Mouse (Mus musculus) CH12.LX (cell line): ENCODE results near the gene Gm11238. TPM values are rescaled to one million over a fixed set of nuclear protein-coding genes. Genes with fewer than 3 reads are reported as not detected.
"Not testable (repeated sequence)": the region's sequence is repeated elsewhere in the genome, so short reads cannot be mapped to it uniquely, and the experiment has no call there.

ENCODE experiments used
- DNase-seq: peaks from one replicate; pipeline ENCODE4 v3.0.0-alpha.2; 2013; ENCODE audit errors: extremely low read depth
- H3K27ac ChIP-seq: 2 replicates; pipeline ENCODE4 v1.5.1; 2012; ENCODE audit warnings: low read depth, mild to moderate bottlenecking, control low read depth, moderate library complexity; ENCODE audit not compliant: insufficient read depth
- H3K27me3 ChIP-seq: replicated peaks from 2 replicates; pipeline ENCODE3; 2012; ENCODE audit warnings: inconsistent platforms
- H3K36me3 ChIP-seq, 2 experiments: replicated peaks in 1 of 2; 2 replicates each; pipeline versions ENCODE3 to v1.6.1; 2012; ENCODE audit warnings: inconsistent platforms in 1 of 2, low read length in 1 of 2, mild to moderate bottlenecking in 1 of 2, mixed read lengths in 1 of 2, moderate library complexity in 1 of 2; ENCODE audit not compliant: control insufficient read depth in 1 of 2, insufficient read depth in 1 of 2
- H3K4me1 ChIP-seq, 2 experiments: 2 replicates each; pipeline ENCODE4 v1.6.1; 2012; ENCODE audit warnings: inconsistent platforms in 1 of 2, moderate library complexity in 1 of 2; ENCODE audit not compliant: insufficient read depth in 2 of 2, control insufficient read depth in 1 of 2
- H3K4me2 ChIP-seq: 2 replicates; pipeline ENCODE4 v1.6.1; 2012; ENCODE audit warnings: low read depth, mild to moderate bottlenecking, control low read depth; ENCODE audit not compliant: poor library complexity, insufficient read depth, severe bottlenecking
- H3K4me3 ChIP-seq, 3 experiments: fragments of 150-350 bp in 1 of 3; sonication (generic) in 1 of 3; replicated peaks in 1 of 3; 2 replicates each; pipeline versions ENCODE3 to v1.5.1; 2011 to 2012; ENCODE audit warnings: low read depth in 2 of 3, low read length in 2 of 3, mild to moderate bottlenecking in 2 of 3, moderate library complexity in 2 of 3, control low read depth in 1 of 3, improper control_type of control experiment in 1 of 3, inconsistent platforms in 1 of 3, mixed read lengths in 1 of 3; ENCODE audit not compliant: poor library complexity in 1 of 3
- H3K79me2 ChIP-seq: replicated peaks from 2 replicates; pipeline ENCODE4 v1.6.1; 2012; ENCODE audit warnings: mild to moderate bottlenecking, moderate library complexity; ENCODE audit not compliant: control insufficient read depth, poor library complexity, insufficient read depth, severe bottlenecking; ENCODE audit errors: extremely low read depth
- H3K9ac ChIP-seq: 2 replicates; pipeline ENCODE4 v1.6.1; 2012; ENCODE audit warnings: low read depth, mild to moderate bottlenecking, control low read depth, moderate library complexity; ENCODE audit not compliant: insufficient read depth
- H3K9me3 ChIP-seq: replicated peaks from 2 replicates; pipeline ENCODE3; 2012; ENCODE audit warnings: low read length, inconsistent platforms, mixed read lengths
- CHD1 ChIP-seq: IDR thresholded peaks from 2 replicates; pipeline ENCODE4 v1.6.1; 2012; ENCODE audit warnings: low read depth, low read length, improper control_type of control experiment, inconsistent platforms
- CHD2 ChIP-seq: IDR thresholded peaks from 2 replicates; pipeline ENCODE4 v1.6.1; 2011; ENCODE audit warnings: low read length, improper control_type of control experiment
- CTCF ChIP-seq, 2 experiments: IDR thresholded peaks in 1 of 2; conservative IDR thresholded peaks in 1 of 2; 2 replicates each; pipeline ENCODE4 v1.5.1; 2011 to 2012; ENCODE audit warnings: low read depth in 2 of 2, low read length in 2 of 2, improper control_type of control experiment in 1 of 2, inconsistent platforms in 1 of 2, mild to moderate bottlenecking in 1 of 2, moderate library complexity in 1 of 2
- E2F4 ChIP-seq: IDR thresholded peaks from 2 replicates; pipeline ENCODE4 v1.6.1; 2011; ENCODE audit warnings: low read depth, low read length, improper control_type of control experiment; ENCODE audit not compliant: insufficient replicate concordance
- ETS1 ChIP-seq: conservative IDR thresholded peaks from 2 replicates; pipeline ENCODE4 v1.6.1; 2012; ENCODE audit warnings: low read depth, mild to moderate bottlenecking, inconsistent platforms, low read length, improper control_type of control experiment, moderate library complexity
- IRF4 ChIP-seq: IDR thresholded peaks from 2 replicates; pipeline ENCODE4 v1.6.1; 2014; ENCODE audit warnings: low read depth, mild to moderate bottlenecking, inconsistent platforms, low read length, improper control_type of control experiment
- JUND ChIP-seq: conservative IDR thresholded peaks from 2 replicates; pipeline ENCODE4 v1.6.1; 2011; ENCODE audit warnings: low read depth, low read length, improper control_type of control experiment
- KAT2A ChIP-seq: IDR thresholded peaks from 2 replicates; pipeline ENCODE4 v1.6.1; 2012; ENCODE audit warnings: low read length, improper control_type of control experiment, inconsistent platforms; ENCODE audit not compliant: insufficient replicate concordance
- MAFK ChIP-seq: IDR thresholded peaks from 2 replicates; pipeline ENCODE4 v1.6.1; 2011; ENCODE audit warnings: low read length, improper control_type of control experiment; ENCODE audit not compliant: insufficient replicate concordance
- MYC ChIP-seq: IDR thresholded peaks from 2 replicates; pipeline ENCODE4 v1.6.1; 2011; ENCODE audit warnings: low read depth, mild to moderate bottlenecking, improper control_type of control experiment, low read length
- NELFE ChIP-seq: IDR thresholded peaks from 2 replicates; pipeline ENCODE4 v1.6.1; 2011; ENCODE audit warnings: low read depth, low read length, improper control_type of control experiment
- PAX5 ChIP-seq: IDR thresholded peaks from 2 replicates; pipeline ENCODE4 v1.6.1; 2012; ENCODE audit warnings: low read length, inconsistent platforms, mixed read lengths
- RAD21 ChIP-seq: IDR thresholded peaks from 2 replicates; pipeline ENCODE4 v1.6.1; 2011; ENCODE audit warnings: low read depth, mild to moderate bottlenecking, low read length, improper control_type of control experiment, moderate library complexity
- RCOR1 ChIP-seq: conservative IDR thresholded peaks from 2 replicates; pipeline ENCODE4 v1.6.1; 2012; ENCODE audit warnings: low read depth, mild to moderate bottlenecking, inconsistent platforms, low read length, improper control_type of control experiment
- SMC3 ChIP-seq: IDR thresholded peaks from 2 replicates; pipeline ENCODE4 v1.6.1; 2011; ENCODE audit warnings: low read depth, low read length, improper control_type of control experiment
- TBP ChIP-seq: conservative IDR thresholded peaks from 2 replicates; pipeline ENCODE4 v1.6.1; 2011; ENCODE audit warnings: low read depth, low read length, improper control_type of control experiment
- TCF12 ChIP-seq: IDR thresholded peaks from 2 replicates; pipeline ENCODE4 v1.6.1; 2014; ENCODE audit warnings: low read depth, mild to moderate bottlenecking, inconsistent platforms, low read length, improper control_type of control experiment
- UBTF ChIP-seq: IDR thresholded peaks from 2 replicates; pipeline ENCODE4 v1.6.1; 2012; ENCODE audit warnings: low read depth, mild to moderate bottlenecking, inconsistent platforms, low read length, improper control_type of control experiment, moderate library complexity
- USF2 ChIP-seq: conservative IDR thresholded peaks from 2 replicates; pipeline ENCODE4 v1.6.1; 2011; ENCODE audit warnings: low read depth, low read length, improper control_type of control experiment
- ZKSCAN1 ChIP-seq: IDR thresholded peaks from 2 replicates; pipeline ENCODE4 v1.6.1; 2012; ENCODE audit warnings: low read depth, inconsistent platforms, low read length, improper control_type of control experiment, borderline replicate concordance
- dilution Hi-C: fragments of 300-500 bp; cut with MboI; formaldehyde crosslinking; loops from 2 replicates; pipeline ENCODE4 v1.14.3; 2020; ENCODE audit warnings: low sequenced_read_pairs; ENCODE audit not compliant: extremely low pct_unique_long_range_greater_than_20kb, extremely low pct_ligation_motif_present
- in situ Hi-C: fragments of 300-500 bp; cut with MboI; formaldehyde crosslinking; loops from 3 replicates; pipeline ENCODE4 v1.14.3; 2019; ENCODE audit warnings: low sequenced_read_pairs, low pct_ligation_motif_present, low pct_unique_long_range_greater_than_20kb, mixed read lengths
- polyA plus RNA-seq: library from polyadenylated mRNA; unstranded; fragments of >175 nt; gene quantifications from 2 replicates; pipeline ENCODE4 v1.2.1, GENCODE M21; 2012; ENCODE audit warnings: low read depth; ENCODE audit not compliant: insufficient read length
- total RNA-seq, 2 experiments: library from RNA; depleted of rRNA; stranded (reverse); fragments of 300-350 nt in 1 of 2; fragments of >200 nt in 1 of 2; gene quantifications; 2 replicates each; pipeline ENCODE4 v1.2.3; 2012 to 2014

Gm11238 gene
- total RNA-seq (2012; rRNA removed) (not detected in 2 replicates), total RNA-seq (2014; rRNA removed) (not detected in 2 replicates), polyA plus RNA-seq (not detected in 2 replicates)

DNA sequence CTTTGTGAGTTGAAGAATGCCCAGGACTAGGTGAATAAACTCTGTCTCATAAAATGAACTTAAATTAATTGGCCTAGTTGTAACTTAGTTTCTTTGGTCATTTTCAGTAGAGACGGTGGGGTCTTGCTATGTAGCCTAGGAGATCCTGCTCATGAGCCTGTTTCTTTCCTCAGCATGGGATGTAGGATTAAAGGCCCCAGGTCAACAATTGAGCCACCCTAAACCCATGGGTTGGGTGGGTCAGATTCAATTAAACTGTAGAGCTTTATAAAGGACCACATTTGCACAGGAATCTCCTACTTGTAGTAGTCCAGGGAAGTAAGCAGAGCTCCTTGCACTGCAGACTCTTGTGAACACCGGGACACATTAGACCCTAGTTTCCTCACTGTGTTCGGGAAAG lies at the start of gene Gm11238:
Gm11238 (plus strand) TSS at position 301 of the 400 bp plus-strand sequence.
- H3K27ac ChIP-seq, H3K4me2 ChIP-seq, dilution Hi-C loops, H3K4me1 ChIP-seq, H3K79me2 ChIP-seq, DNase-seq, H3K9ac ChIP-seq, H3K27me3 ChIP-seq, in situ Hi-C loops, H3K36me3 ChIP-seq, H3K9me3 ChIP-seq, H3K4me3 ChIP-seq: not testable (repeated sequence)

GRCm38 (mm10) chr4:73599248-73599647 lies 8.4 kb upstream of the Gm11238 start:
- Histone ChIP-seq H3K4me2 (no peak overlapping the region), H3K9me3 (peaks cover 25% of the 10 kb centered on the region)
- in situ Hi-C loops, result no loop called here
- dilution Hi-C loops, result no loop called here
- TF ChIP-seq CHD2, result no peak
- peak in 1 of 2 experiments; percentile 56; a peak in 2 of 4 replicates for TF ChIP-seq CTCF (conservative IDR thresholded peaks at IDR 0.05 in 1 of 2, IDR thresholded peaks at IDR 0.05 in 1 of 2; ENCODE audit: low read depth in 2 of 2, low read length in 2 of 2)
- TF ChIP-seq ETS1, result no peak
- TF ChIP-seq IRF4, result no peak
- no peak for TF ChIP-seq USF2
- TF ChIP-seq MAFK, result no peak
- TF ChIP-seq RCOR1, result no peak
- TF ChIP-seq TBP, result no peak
- TF ChIP-seq NELFE, result no peak
- TF ChIP-seq PAX5, result no peak
- TF ChIP-seq MYC, result no peak
- TF ChIP-seq RAD21, result peak; percentile 53
- TF ChIP-seq UBTF, result no peak
- no peak for TF ChIP-seq E2F4
- no peak for TF ChIP-seq CHD1
- TF ChIP-seq ZKSCAN1, result no peak
- TF ChIP-seq JUND, result no peak
- TF ChIP-seq SMC3, result peak; percentile 41
- no peak for TF ChIP-seq KAT2A
- no peak for TF ChIP-seq TCF12
- TF ChIP-seq, all 38 proteins: peak for 3
- DNase-seq, result no peak
- Histone ChIP-seq H3K27me3 (no peaks in the 10 kb centered on the region), H3K4me1 (no peaks in the 10 kb centered on the region), H3K36me3 (no peaks in the 10 kb centered on the region), H3K4me3 (no peak overlapping the region), H3K27ac (no peak overlapping the region), H3K79me2 (no peaks in the 10 kb centered on the region), H3K9ac (no peak overlapping the region)

- H3K9me3 ChIP-seq, H3K9ac ChIP-seq, H3K27me3 ChIP-seq, DNase-seq, H3K4me1 ChIP-seq, H3K4me3 ChIP-seq, in situ Hi-C loops, H3K4me2 ChIP-seq, H3K36me3 ChIP-seq, H3K79me2 ChIP-seq, dilution Hi-C loops, H3K27ac ChIP-seq: not testable (repeated sequence)
These were observed 15.0 kb downstream of the Gm11238 start, which contains the start of gene Gm11237 for GRCm38 (mm10) chr4:73622684-73623083. TSS of gene Gm11237 (plus strand) at chr4:73622984.

DNA sequence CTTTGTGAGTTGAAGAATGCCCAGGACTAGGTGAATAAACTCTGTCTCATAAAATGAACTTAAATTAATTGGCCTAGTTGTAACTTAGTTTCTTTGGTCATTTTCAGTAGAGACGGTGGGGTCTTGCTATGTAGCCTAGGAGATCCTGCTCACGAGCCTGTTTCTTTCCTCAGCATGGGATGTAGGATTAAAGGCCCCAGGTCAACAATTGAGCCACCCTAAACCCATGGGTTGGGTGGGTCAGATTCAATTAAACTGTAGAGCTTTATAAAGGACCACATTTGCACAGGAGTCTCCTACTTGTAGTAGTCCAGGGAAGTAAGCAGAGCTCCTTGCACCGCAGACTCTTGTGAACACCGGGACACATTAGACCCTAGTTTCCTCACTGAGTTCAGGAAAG lies 30.1 kb downstream of the Gm11238 start, which contains the start of gene Gm11236:
Gm11236 (plus strand) TSS at position 301 of the 400 bp plus-strand sequence.
- H3K36me3 ChIP-seq, H3K4me3 ChIP-seq, dilution Hi-C loops, H3K9ac ChIP-seq, H3K4me2 ChIP-seq, H3K27ac ChIP-seq, H3K4me1 ChIP-seq, H3K9me3 ChIP-seq, H3K79me2 ChIP-seq, H3K27me3 ChIP-seq, in situ Hi-C loops, DNase-seq: not testable (repeated sequence)
